Mouse (Mus musculus) gastrocnemius, adult 2 months (tissue): ENCODE data around the gene Ncbp1. TPM values are rescaled to one million over a fixed set of nuclear protein-coding genes. Genes with fewer than 3 reads are reported as not detected.

Experiments
- DNase-seq: peaks from one replicate; pipeline ENCODE4 v3.0.0; 2022
- H3K27ac ChIP-seq: fragments of 200-600 bp; 2 replicates; pipeline ENCODE4 v1.8.1; 2022; ENCODE audit warnings: mild to moderate bottlenecking
- H3K4me3 ChIP-seq: fragments of 200-600 bp; 2 replicates; pipeline ENCODE4 v1.8.1; 2022; ENCODE audit warnings: mild to moderate bottlenecking, moderate library complexity
- CTCF ChIP-seq: fragments of 200-600 bp; IDR thresholded peaks from 2 replicates; pipeline ENCODE4 v1.8.1; 2022; ENCODE audit warnings: antibody characterized with exemption, mild to moderate bottlenecking, moderate library complexity
- intact Hi-C: fragments of 180-260 bp; cut with DNase I; formaldehyde crosslinking; loops from one replicate; pipeline ENCODE4 v1.15.1; 2025
- long read RNA-seq, 2 experiments: library from polyadenylated mRNA; stranded (forward); transcript quantifications; one replicate each; pipeline ENCODE4 v2.0.0; 2021
- total RNA-seq, 2 experiments: library from RNA; stranded (reverse); gene quantifications; 2 replicates each; pipeline ENCODE4 v1.2.3; 2021

Ncbp1 gene
- 10 to 100 TPM; 13.1 to 14.9 TPM for total RNA-seq
- long read RNA-seq, experiment 1, transcript Ncbp1-201 (23 exons, 3,010 nt) = major isoform, 10 of 13 reads
- long read RNA-seq, experiment 1, partial matches to known transcripts = 1 of 13 reads
- long read RNA-seq, experiment 1, other reads (novel, unspliced or antisense) = 2 of 13 reads
- long read RNA-seq, experiment 2, transcript Ncbp1-201 (23 exons, 3,010 nt) = major isoform, 12 of 14 reads
- long read RNA-seq, experiment 2, partial matches to known transcripts = 2 of 14 reads
- long read RNA-seq, experiment 2, other reads (novel, unspliced or antisense) = 0 of 14 reads

GRCm38 (mm10) chr4:46138287-46139222, at the start of gene Ncbp1, which contains the start of gene Tstd2:
Gene Ncbp1 (plus strand): TSS chr4:46138613.
Gene Tstd2 (minus strand): TSS chr4:46138694.
- DNase-seq = peak; percentile 94
- Histone ChIP-seq H3K27ac (peak within 1 kb of the TSS; percentile 98), H3K4me3 (peak within 1 kb of the TSS; percentile 84)
- intact Hi-C loops = loop anchor here (5.0 kb wide), 1 partner anchor 44 kb away; no protein-coding TSS in a partner anchor
- no peak for TF ChIP-seq CTCF

GRCm38 (mm10) chr4:46089524-46090125, 48.8 kb upstream of the Ncbp1 start:
- TF ChIP-seq CTCF = no peak
- intact Hi-C loops = no loop called here
- no peak for DNase-seq
- H3K27ac ChIP-seq = peak overlapping the region; percentile 88
- no peak overlapping the region for H3K4me3 ChIP-seq

GRCm38 (mm10) chr4:46092429-46093076, 45.9 kb upstream of the Ncbp1 start:
- DNase-seq = no peak
- intact Hi-C loops = no loop called here
- no peak for TF ChIP-seq CTCF
- Histone ChIP-seq H3K4me3 (no peak overlapping the region), H3K27ac (no peak overlapping the region)

GRCm38 (mm10) chr4:46094916-46095825, 43.2 kb upstream of the Ncbp1 start:
- peak; percentile 54 for DNase-seq
- H3K4me3 ChIP-seq = no peak overlapping the region
- peak overlapping the region; percentile 53 for H3K27ac ChIP-seq
- intact Hi-C loops = no loop called here
- TF ChIP-seq CTCF = no peak

GRCm38 (mm10) chr4:46095826-46096159, 42.6 kb upstream of the Ncbp1 start:
- DNase-seq = no peak
- H3K27ac ChIP-seq = peak overlapping the region; percentile 53
- TF ChIP-seq CTCF = no peak

GRCm38 (mm10) chr4:46096546-46096945, 41.9 kb upstream of the Ncbp1 start:
- no peak for DNase-seq
- TF ChIP-seq CTCF = no peak
- no peak overlapping the region for H3K27ac ChIP-seq
- no peak overlapping the region for H3K4me3 ChIP-seq
- intact Hi-C loops = no loop called here

More at GRCm38 (mm10) chr4:46095826-46096159, 42.6 kb upstream of the Ncbp1 start:
- intact Hi-C loops = no loop called here
- H3K4me3 ChIP-seq = no peak overlapping the region

GRCm38 (mm10) chr4:46097591-46097990, 40.8 kb upstream of the Ncbp1 start:
- DNase-seq = no peak
- TF ChIP-seq CTCF = no peak
- H3K27ac ChIP-seq = no peak overlapping the region
- intact Hi-C loops = no loop called here
- no peak overlapping the region for H3K4me3 ChIP-seq

- TF ChIP-seq CTCF = no peak
- no peak for DNase-seq
- Histone ChIP-seq H3K27ac (peak overlapping the region; percentile 83), H3K4me3 (no peak overlapping the region)
- intact Hi-C loops = no loop called here
Measured at GRCm38 (mm10) chr4:46099132-46099531, 39.3 kb upstream of the Ncbp1 start.

GRCm38 (mm10) chr4:46100539-46100938, 37.9 kb upstream of the Ncbp1 start:
- Histone ChIP-seq H3K4me3 (no peak overlapping the region; the same call in 1 of the 2 replicates), H3K27ac (peak overlapping the region; percentile 83)
- intact Hi-C loops = loop anchor here (5.0 kb wide), 1 partner anchor 63 kb away; the partner anchor contains the start of gene Tmod1
- no peak for TF ChIP-seq CTCF
- DNase-seq = no peak

GRCm38 (mm10) chr4:46101211-46101711, 37.2 kb upstream of the Ncbp1 start:
- TF ChIP-seq CTCF = no peak
- Histone ChIP-seq H3K4me3 (peak overlapping the region; percentile 11; the same call in 1 of the 2 replicates), H3K27ac (peak overlapping the region; percentile 83)
- DNase-seq = peak; percentile 51
- intact Hi-C loops = loop anchor here (5.0 kb wide), 1 partner anchor 64 kb away; the partner anchor contains the start of gene Tmod1
